Mouse (Mus musculus) NIH3T3 (cell line): Measurements from ENCODE around the gene Plekhd1.

Experiments used
- DNase-seq: peaks from one replicate; pipeline ENCODE4 v3.0.0-alpha.2; 2012; ENCODE audit warnings: low read depth

The Plekhd1 gene

DNA sequence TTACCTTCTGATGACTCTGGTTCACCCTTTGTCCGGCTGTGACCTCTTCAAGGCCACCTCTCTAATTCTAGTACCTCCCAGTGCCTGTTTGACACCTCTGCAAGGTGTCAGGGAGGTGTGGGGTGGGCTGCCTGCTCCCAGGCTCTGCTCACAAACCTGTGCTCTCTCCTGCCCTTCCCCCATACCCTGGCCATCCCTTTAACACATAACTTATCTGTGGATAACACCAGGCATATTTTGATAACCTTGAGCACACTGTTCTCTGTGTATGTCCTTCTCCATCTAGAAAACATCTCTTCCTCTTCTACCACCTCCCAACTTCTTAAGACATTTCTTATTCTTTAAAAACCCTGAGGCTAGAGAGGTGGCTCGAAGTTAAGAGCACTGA, 6.7 kb downstream of the Plekhd1 start:
- DNase-seq = no peak

DNA sequence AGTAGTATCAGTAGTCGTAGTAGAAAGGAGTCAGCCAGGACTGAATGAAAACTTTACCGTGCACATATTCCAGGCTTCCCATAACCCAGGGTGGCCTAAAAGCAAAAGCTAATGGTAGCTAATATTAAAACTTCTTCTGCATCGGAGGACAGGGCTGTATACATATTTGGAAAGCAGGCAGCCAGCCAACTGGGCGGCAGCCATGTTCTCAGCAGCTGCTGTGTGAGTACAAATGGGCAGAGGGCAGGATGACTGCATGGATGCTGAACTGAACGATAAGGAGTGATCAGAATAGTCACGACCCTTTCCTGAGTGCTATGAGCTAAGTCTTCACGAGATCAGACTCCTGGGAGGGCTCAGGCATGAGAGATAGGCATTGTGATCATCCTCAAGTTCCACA, 8.9 kb downstream of the Plekhd1 start:
- DNase-seq = peak; percentile 87

DNA sequence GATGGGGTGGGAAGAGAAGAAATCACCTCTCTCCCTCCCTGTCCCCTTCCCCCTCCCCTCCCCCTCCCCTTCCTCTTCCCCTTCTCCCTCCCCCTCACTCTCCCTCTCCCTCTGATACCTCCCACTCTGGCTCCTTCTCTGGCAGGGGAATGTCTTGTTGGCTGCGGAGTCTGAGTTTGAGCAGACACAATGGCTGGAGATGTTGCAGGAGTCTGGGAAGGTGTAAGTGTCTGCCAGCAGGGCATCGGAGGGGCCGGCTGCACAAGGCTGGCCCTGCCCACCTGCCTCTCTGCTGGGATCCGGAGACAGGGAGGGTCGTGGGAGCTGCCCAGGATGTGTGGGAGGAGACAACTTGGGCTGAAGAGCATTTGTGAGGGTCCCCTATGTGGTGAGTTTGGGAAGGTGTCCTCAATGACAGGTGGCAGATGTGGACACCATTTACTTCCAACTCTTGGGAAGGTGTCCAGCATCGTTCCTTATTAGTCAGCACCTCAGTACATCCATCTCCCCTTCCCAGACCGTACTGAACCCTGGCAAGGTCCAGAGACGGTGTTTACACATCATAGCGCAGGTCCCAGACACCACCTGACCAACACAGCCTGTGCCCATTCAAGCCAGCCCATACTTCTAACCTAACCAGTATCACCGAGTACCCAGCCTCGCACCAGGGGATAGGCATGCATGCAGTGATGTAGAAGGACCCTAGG, 14.0 kb downstream of the Plekhd1 start:
- DNase-seq = no peak

DNA sequence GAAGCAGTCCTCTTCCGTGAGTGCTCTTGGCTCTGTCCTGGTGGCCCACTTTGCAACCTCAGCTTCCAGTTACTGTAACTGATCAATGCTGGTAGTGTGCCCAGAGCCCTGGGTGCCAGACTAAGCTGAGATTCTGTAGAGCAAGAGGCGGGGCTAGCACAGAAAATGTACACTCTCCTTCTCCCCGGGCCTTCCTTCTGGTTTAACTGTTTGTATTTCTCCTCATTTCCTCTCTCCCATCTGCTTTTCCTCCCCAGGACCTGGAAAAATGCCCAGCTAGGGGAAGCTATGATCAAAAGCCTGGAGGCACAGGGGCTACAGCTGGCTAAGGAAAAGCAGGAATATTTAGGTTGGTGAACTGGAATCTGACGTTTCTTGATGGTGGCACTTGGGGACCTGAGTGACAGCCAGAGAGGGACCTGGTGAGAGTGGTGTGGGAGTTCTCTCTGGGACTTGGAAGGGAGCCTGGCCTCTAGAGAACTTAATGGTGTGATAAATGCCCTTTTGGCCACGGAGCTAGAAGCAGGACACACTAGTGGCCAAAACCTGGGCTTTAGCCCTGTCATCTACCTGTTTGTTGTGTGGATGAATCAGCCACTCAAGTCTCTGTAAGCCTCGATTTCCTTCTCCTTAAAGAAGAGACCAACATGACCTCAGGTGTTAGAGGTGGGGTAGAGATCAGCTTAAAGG, 14.7 kb downstream of the Plekhd1 start:
- peak; percentile 13 for DNase-seq

DNA sequence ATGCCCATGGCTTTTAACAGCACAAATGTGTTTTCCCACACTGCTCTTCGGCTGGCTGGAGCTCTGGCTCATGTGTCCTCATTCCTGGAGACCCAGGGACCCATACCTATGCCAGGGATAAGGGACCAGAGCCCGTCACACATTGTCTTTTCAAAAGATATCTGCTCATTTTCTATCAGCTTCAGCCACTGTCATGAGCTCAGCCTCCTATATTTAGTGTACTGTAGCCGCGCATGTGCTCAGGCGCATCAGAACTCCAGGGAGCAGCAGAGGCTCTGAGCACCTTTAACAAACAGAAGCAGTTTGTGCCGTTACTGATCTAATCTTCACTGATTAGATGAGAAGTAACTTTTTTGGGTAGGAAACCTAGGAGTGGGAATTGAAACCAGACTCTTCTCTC, 23.5 kb downstream of the Plekhd1 start:
- no peak for DNase-seq

DNA sequence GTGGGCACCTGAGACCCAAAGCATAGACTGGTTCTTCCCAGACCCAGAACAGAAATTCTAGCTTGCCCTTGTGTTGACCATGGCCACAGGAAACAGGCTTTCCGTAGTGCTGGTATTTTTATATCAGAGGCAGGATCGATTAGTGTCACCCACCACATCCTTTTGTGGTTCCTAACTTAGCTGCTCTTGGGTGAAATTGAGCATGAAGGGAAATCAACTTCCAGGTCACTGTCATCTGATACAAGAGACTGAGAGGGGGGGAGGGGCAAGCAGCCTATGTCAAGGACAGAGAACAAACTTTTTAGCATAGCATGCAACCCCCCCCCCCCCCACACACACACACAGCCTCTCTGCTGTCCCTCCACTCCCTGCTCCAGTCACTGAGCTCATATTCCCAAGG, 26.8 kb downstream of the Plekhd1 start:
- DNase-seq = no peak

DNA sequence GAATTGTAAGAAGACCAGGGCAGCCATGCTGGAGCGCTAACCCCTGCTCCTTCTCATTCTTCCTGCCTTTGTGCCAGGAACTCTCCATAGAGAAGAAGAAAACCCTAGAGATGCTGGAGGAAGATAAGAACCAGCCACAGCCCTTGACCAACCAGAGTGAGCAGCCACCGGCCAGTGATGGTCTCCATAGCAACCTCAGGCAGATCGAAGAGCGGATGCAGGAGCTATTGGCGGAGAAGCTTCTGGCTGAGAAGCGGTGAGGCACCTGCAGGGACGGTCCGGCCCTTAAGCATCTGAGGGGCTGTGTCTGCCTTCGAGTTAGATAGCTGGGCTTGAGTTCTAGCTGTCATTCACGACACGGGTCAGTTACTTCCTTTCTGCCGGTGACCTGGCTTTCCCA, 28.1 kb downstream of the Plekhd1 start:
- DNase-seq = no peak

DNA sequence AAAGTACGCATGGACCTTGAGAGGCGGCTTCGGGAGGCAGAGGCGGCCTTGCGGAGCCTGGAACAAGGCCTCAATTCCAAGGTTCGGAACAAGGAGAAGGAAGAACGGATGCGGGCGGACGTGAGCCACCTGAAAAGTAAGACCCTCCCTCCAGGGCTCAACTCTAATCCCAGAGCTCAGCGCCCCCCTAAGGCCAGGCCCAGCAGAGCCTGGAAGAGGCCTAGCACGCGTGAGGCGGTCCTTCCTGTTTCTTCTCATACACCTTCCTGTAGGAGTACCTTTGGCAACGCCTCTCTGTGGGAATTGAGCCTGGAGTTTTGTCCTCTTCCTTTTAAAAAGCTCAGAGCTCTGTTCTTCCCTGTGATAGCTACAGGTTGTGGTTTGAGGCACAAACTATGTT, 29.1 kb downstream of the Plekhd1 start:
- DNase-seq = no peak

DNA sequence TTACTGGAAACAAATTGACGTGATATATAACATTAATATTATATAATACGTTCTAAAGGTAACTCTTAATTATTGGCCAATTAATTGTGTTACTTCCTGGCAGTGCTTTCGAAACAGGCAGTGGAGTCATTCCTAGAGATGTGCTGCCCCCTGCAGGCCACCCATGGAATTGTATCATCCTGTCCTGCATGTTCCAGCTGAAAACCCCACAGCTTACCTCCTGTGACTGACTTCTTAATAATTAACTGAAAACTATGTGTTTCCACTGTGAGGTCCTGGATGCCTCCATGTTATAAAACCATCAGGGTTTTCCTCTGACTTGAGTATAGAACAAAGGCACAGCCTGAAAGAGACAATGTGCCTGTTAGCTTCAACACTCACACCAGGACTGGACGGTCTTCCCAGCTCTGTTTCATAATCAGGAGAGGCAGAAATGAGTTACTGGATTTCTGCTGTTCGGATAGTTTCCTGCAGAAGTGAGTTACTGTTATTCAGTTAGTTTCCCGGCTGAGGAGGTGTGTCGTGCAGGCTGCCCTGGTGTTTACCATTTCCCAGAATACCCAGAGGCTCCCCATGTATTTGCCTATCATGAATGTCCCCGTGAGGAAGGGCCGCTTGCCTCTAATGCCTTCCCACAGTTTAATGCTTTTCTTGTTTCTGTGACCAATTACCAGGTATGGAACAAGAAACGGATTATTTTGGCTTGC, 32.6 kb downstream of the Plekhd1 start:
- peak; percentile 83 for DNase-seq

DNA sequence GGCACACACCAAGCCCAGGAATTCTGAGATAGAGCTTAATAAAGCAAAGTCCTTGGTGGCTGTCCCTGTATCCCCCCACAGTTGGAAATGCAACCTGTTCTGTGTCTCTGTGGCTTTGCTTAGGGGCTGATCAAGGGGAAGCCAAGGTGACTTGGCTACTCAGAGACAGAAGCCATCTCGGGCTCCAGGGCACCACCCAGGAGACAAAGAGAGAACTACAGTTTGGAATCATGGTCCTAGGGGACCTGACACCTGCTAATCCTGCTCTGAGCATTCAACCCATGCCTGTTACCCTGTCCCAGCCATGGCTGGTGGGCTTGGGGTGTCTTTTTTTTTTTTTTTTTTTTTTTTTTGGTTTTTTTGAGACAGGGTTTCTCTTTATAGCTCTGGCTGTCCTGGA, 35.8 kb downstream of the Plekhd1 start:
- DNase-seq = no peak

DNA sequence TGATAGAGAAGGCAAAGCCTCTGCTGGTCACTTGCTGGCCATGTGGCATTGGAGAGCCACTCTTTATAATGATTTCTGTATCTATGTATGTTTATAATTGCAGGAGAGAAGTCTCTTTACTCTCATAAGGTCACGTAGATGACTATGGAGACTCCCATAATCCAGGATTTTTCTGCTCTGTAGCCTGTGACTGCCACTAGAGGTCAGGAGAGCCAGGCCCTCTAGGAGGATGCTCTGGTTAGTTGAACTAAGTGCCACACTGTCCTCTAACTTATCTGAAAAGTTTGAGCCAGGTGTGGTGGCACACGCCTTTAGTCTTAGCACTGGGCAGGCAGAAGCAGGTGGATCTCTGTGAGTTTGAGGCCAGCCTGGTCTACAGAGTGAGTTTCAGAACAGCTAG, 36.4 kb downstream of the Plekhd1 start:
- peak; percentile 31 for DNase-seq

DNA sequence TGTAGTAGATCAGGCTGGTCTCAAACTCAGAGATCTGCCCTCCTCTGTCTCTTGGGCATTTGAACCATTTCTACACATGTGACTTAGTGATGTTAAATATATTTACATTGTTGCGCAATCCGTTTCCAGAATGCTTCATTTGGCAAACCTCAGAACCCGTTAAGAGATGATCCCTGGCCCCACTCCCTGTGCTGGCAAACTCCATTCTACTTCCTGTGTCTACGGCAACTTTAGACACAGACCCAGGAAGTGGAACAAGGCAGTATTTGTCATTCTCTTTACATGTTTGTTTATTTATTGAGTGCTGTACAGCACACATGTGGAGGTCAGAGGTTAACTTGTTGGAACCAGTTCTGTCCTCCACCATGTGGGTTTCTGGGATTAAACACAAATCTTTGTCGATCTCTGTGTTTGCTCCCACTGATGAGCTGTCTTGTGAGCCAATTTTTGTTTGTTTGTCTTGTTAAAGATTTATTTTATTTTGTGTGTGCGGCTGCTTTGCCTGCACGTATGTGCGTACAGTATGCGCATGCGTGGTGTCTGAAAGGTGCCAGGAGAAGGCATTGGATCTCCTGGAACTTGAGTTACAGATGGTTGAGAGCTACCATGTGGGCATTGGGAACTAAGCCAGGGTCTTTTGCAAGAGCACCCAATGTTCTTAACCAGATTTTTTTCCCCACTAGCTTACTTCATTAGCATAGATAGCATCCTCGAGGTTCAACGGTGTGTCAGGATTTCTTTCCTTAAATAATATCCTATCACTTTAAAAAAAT, 37.6 kb downstream of the Plekhd1 start:
- DNase-seq = peak; percentile 57

DNA sequence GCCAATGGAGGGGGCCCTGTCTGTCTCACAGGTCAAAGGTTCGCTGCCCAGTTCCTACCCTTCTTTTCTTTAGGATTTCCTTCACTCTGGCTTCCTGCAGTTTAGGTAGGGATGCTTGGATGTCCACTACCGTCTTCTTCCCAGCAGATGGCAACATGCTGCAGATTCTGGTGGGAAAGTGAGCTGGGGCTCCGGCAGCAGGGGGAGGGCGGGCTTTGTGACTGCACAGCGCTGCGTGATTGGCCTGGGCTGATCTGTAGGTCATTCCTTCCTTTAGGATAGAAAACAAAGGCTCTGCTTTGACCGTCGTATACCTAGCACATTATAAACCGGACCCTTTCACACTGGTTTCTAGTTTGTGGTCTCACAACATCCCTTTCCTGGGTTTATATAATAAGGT, 38.2 kb downstream of the Plekhd1 start:
- DNase-seq = peak; percentile 87

DNA sequence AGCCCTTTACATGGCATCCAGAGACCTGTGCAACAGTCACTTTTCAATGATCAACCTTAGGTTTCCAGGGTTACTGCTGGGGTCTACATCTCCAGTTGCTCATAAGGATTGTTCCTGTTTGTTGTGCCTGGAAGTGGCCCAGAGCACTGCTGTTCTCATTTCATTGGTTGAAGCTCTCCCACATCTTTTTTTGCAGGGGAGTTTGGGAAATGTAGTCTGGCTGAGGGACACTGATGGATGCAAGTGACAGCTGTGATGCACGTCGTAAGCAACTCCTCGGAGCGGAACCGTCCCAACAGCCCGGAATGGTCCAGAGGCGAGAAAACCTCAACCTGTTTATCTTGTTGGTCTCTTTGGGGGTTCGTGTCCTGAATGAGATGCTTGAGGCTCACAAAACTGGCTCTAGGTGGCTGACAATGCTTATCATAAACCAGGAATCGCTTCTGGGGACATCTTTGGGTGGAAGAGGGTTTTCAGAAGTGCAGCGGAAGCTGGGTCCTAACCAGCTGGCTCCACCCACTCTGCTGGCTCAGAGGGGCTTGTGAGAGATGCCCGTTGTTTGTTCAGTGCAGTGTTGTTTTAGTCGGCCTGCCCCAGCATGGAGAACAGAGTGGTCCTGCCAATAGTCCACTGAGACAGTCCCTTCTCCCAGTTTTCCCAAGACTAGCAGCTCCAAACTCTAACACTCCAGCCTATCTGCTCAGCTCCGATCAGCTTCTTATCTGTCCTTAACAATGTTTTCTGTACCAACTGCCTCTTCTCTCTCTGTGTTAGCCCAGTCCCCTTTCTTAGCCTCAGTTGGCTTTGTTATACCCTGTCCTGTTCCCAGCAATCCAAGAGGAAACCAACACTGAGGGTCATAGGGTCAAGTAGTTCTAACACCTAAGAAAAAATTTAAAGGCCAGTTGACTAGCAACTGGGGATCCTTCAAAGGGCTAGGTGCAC, 42.4 kb downstream of the Plekhd1 start:
- no peak for DNase-seq

DNA sequence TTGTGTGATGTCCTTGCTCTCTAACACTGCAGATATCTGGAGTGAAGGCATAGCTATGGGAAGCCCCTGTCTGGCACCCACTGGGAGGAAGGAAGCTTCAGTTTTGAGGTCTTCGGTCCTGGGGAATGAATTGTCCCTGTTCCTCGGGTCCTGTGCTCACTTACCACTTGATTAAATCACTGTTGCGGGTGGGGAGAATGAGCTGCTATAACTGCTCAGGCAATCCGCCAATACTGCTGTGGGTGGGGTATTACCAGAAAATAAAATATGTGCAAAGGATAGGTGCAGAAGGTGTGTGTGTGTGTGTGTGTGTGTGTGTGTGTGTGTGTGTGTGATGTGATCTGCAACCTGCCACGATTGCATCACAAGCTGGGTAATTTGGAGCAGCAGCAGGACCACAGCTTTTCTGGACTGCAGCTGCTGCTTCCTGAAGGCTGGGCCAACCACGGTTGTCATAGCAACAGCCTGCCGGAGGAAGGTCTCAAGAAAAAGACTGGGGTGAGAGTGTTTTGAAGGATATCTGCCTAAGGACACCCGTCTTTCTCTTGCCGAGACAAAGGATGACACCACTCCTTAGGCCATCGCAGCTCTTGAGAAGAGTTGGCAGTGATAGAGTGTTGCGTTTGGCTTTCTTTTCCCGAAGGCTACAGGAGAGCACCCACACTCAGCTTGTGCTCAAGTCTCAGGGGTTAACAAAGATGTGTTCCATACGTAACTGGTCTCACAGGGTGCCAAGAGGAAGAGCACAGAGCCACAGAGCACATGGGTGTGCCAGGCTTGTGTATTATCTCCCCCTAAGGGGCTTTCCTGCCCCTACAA, 44.3 kb downstream of the Plekhd1 start:
- peak; percentile 67 for DNase-seq

DNA sequence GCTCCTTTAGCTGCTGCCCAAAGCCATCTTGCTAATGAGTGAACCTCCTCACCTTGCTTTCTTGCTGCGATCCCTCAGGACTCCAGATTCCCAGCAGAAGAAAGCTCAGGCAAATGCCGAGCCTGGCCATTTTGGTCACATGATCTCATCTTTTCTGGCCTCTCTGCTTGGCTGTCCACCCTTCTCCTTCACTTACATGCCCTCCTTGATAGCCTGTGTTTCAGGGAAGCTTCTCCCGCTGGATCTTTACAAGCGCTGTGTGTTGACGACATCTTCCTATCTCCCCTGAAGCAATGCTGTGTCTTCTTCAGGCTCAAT, 44.9 kb downstream of the Plekhd1 start:
- DNase-seq = no peak

DNA sequence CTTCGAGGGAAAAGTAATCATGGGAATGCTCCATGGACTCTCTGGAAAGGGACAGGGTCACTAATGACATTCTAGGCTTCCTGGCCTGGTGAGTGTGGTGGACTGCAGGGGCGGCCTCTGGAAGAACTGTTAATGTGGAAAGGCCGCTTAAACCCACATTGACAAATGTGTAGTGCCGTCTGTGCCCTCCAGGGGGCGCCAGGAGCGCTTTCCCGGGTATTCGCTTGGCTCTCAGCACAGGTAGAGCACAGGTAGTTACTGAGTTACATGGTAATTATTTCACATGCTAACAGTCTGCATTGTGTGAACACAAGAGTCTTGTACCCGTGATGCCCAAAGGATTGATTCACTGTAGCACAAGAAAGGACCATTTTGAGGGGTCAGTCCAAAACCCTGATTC, 47.1 kb downstream of the Plekhd1 start:
- DNase-seq = no peak

DNA sequence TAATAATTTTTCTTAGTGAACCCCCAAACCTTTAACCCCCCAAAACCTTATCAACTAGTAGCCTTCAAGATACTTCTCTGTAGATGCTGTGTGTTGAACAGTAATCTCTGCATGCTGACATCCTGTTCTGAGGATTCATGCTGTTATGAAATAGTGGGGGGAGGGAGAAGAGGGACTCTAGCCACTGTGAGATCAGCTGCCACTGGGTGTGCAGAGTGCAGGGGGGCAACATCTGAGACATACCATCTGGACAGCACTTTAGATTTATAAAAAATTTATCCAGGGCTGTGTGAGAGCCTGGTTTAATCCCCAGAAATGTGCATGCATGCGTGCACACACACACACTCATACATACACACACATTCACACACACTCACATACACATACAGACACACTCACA, 52.2 kb downstream of the Plekhd1 start:
- no peak for DNase-seq

DNA sequence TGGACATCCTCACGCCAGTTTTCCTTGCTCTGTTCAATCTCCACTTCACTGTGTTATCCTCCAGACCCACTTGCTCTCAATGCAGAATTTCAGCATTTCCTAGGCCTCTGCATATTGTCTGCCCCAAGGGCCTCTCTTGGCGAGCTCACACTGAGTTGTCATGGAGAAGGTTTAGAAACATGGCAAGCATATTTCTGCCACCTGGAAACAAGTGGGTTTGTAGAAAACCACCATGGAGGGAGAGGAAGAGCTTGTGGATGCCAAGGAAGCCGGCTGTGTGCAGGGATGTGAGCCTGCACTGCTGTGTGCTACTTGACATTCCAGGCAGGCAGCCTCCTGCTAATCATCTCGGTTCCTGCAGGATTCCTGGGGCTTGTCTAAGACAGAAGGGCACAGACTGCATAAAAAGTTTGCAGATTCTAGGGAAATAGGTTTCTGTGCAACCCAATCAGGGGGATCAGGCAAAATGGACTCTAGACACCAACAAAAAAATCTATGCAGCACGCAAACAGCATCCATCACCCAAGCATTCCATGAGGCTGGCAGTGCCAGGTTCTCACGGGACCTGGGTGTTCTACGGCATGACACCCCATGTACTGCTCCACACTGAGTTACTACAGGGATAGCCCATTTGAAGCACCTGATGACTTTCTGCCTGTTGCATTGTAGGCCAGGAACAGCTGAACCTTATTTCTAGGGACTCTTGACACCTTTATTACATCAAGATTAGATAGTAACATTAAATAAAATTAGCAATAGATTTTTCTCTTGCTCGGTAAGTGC, 53.8 kb downstream of the Plekhd1 start:
- peak; percentile 58 for DNase-seq

DNA sequence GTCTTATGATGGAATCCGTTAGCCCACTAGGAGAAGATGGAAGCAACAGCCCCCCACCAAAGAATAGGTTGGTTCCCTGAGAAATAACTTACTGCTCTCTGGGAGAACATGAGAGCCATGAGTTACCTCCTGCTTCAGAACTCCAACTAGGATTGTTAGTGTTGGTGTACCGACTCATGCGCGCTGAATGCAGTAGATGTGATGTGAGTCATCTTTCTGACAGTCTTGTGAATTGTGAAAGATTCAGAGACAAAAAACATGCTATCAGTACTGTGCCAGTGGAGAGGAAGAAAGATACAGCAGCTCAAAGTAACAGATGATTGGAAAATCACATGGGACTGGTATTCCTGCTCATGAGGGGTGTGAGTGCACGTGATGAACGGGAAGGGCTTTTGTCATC, 59.2 kb downstream of the Plekhd1 start:
- DNase-seq = peak; percentile 77
